Mouse (Mus musculus) cerebellum, adult 2 months (tissue): ENCODE results near the gene 2610507B11Rik.

Source experiments
- CTCF ChIP-seq: fragments of 200-500 bp; IDR thresholded peaks from 2 replicates; pipeline ENCODE4 v1.5.1; 2011; ENCODE audit warnings: low read depth, mild to moderate bottlenecking, control low read depth, low read length, moderate library complexity, borderline replicate concordance; ENCODE audit not compliant: insufficient read depth
- POLR2A ChIP-seq: fragments of 200-500 bp; IDR thresholded peaks from 2 replicates; pipeline ENCODE4 v1.6.1; 2011; ENCODE audit warnings: low read length, control low read depth, borderline replicate concordance; ENCODE audit not compliant: insufficient read depth

GRCm38 (mm10) chr11:78215709-78216317 is 45.7 kb upstream of the 2610507B11Rik start:
- no peak for TF ChIP-seq CTCF
- no peak for TF ChIP-seq POLR2A
